Mouse (Mus musculus) ES-E14 (cell line): ENCODE data around the gene Otoa.

Experiments
- CHD2 ChIP-seq: IDR thresholded peaks from 2 replicates; pipeline ENCODE4 v1.6.1; 2014; ENCODE audit warnings: mild to moderate bottlenecking, low read depth, low read length, inconsistent platforms
- HCFC1 ChIP-seq: IDR thresholded peaks from 2 replicates; pipeline ENCODE4 v1.6.1; 2012; ENCODE audit warnings: low read length, inconsistent platforms, borderline replicate concordance; ENCODE audit not compliant: insufficient read depth
- MAFK ChIP-seq: IDR thresholded peaks from 2 replicates; pipeline ENCODE4 v1.6.1; 2014; ENCODE audit warnings: mild to moderate bottlenecking, low read depth, low read length, inconsistent platforms; ENCODE audit not compliant: insufficient read depth
- ZC3H11A ChIP-seq: IDR thresholded peaks from 2 replicates; pipeline ENCODE4 v1.6.1; 2012; ENCODE audit warnings: low read depth, mild to moderate bottlenecking, inconsistent platforms, low read length, borderline replicate concordance
- ZNF384 ChIP-seq: IDR thresholded peaks from 2 replicates; pipeline ENCODE4 v1.6.1; 2012; ENCODE audit warnings: low read depth, low read length, inconsistent platforms

GRCm38 (mm10) chr7:121188976-121189375 lies 107.5 kb downstream of the Otoa start:
- TF ChIP-seq HCFC1 = no peak
- no peak for TF ChIP-seq MAFK
- TF ChIP-seq ZNF384 = no peak
- no peak for TF ChIP-seq ZC3H11A
- TF ChIP-seq CHD2 = no peak
